Mouse (Mus musculus) layer of hippocampus, adult 18-20 months (tissue): ENCODE results near the gene Ppp1cc. TPM values are rescaled to one million over a fixed set of nuclear protein-coding genes. Genes with fewer than 3 reads are reported as not detected.
"Not testable (repeated sequence)": the region's sequence is repeated elsewhere in the genome, so short reads cannot be mapped to it uniquely, and the experiment has no call there.

Experiments
- DNase-seq, 2 experiments: peaks; one replicate each; pipeline ENCODE4 v3.0.0; 2022; ENCODE audit warnings: low spot score in 2 of 2
- total RNA-seq, 2 experiments: library from RNA; stranded (reverse); gene quantifications; 2 replicates each; pipeline ENCODE4 v1.2.3; 2021

Gene Ppp1cc
- total RNA-seq, 2 experiments from 2014 or later, result 189 to 219 TPM

DNA sequence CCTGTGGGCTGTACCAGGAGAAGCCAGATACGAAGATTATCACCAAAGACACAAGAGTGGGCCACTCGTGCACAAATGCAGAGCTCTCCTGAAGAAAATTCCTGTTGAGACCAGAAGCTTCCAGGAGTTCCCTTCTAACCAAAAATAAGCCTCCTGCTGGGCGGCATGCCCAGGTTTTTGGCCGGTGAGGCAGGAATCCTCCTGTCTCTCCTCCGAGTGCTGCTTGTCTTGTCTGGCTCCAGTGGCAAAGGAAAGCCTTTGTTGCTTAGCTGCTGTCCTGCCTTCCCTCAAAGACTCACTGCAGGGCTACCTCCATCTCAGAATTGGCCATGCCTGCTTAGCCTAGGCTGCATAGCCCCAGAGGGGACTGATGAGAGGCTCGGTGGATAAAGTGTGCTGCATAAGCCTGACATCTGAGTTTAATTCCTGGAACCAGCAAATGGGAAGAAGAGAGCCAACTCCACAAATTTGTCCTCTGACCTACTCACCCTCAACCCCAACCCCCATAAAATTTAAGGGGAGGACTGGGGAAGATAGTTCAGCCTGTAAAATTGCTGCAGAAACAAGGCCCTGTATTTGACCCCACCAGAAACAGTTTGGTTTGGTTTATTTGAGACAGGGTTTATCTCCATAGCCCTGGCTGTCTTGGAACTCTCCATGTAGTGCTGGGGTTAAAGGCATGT, 7.3 kb downstream of the Ppp1cc start:
- no peak for DNase-seq

- DNase-seq, result no peak
These were observed 8.6 kb downstream of the Ppp1cc start for GRCm38 (mm10) chr5:122166636-122167161.

- DNase-seq, result no peak
These were observed 10.4 kb downstream of the Ppp1cc start for GRCm38 (mm10) chr5:122168344-122169069.

DNA sequence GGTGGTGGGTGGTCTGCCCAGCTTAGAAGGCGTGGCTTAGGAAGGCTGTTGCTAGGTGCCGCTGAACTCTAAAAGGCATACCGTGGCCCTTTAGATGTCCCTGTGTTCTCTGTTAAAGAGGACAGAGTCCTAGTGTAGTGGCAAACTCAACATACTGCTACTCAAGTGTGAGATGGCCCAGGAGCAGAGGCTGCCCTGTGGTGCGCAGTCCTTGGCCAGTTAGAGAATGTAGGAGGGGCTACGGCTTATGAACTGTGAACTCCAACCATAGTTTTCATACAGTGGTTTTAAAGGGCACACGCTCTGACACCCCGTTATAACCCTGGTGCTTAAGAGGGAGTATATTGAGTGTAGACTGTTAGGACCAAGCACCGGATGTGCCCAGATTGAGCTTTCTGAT, 13.0 kb downstream of the Ppp1cc start:
- no peak for DNase-seq

- no peak for DNase-seq
These were observed 17.3 kb downstream of the Ppp1cc start for GRCm38 (mm10) chr5:122175402-122175801.

GRCm38 (mm10) chr5:122175961-122176360, 17.9 kb downstream of the Ppp1cc start:
- DNase-seq, result no peak

DNA sequence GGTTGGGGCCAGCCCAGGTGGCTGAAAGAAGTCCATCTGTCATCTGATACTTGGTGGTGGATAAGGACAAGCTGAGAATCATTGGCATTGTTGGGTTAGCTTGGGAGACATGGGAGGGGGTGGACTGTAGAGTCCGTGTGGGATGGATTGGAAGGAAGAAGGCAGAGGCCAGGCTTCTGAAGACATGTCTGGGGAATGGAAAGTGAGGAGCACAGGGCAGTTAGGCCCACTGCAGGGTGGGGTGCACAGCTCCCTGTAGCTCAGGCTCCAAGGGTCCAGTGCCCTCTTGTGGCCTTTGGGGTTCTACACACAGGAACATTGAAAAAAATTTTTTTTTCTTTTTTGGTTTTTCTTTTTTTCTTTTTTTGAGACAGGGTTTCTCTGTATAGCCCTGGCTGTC, 18.3 kb downstream of the Ppp1cc start:
- DNase-seq, result no peak

GRCm38 (mm10) chr5:122179665-122180064, 21.6 kb downstream of the Ppp1cc start:
- no peak for DNase-seq

DNA sequence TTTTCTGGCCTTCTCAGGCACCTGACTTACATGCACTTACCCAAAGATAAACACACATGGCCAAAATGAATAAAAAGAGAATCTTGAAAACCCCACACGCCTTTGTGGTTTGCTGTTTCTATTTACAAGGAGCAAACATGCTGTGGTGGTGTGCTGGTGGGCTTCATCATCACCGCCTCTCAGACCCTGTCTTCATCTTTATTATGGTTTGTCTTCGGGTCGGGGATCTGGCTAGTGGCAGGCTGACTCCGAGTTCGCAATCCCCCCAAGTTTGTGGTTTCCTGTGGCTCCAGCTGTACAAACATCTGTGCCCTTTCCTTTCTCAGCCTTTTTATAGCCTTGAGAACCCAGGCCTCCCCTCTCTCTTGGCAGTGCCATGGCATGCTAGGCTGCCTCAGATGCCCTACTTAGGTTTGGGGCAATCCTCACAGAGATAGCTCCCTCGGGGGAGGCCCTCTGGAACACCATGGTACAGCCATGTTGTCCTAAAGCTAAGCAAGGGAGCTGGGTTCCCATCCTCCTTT, 26.3 kb downstream of the Ppp1cc start:
- no peak for DNase-seq

DNA sequence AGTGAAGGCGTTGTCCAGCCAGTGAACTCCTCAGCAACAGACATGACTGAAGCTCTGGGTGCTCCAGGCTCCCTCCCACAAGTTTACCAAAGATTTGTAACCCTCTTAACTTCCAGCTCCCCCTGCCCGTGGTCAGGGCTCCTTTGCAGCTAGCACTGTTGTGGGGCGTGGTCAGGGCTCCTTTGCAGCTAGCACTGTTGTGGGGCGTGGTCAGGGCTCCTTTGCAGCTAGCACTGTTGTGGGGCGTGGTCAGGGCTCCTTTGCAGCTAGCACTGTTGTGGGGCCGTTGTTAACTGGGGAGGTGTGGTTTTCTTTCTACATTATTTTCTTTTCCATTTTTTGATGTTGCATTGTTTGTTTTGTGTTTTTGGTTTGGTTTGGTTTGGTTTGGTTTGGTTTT, 26.8 kb downstream of the Ppp1cc start:
- DNase-seq, result not testable (repeated sequence)

DNA sequence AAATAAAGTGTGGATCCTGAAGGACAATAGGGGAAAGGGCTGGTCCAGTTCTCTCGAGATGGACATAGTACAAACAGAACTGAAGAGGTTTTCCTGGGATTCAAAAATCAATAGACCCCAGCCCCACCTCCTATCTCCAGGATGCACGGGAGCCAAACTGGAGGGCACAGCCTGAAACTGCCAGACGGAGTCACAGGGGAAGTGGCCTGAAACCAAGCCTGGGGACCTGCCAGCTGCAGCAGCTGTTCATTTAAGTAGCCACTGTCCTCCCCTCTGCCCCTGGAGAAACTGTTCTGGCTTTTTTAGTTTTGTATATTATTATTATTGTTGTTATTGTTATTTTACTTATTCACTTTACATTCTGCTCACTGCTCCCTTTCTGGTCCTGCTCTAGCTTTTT, 31.0 kb downstream of the Ppp1cc start:
- no peak for DNase-seq

DNA sequence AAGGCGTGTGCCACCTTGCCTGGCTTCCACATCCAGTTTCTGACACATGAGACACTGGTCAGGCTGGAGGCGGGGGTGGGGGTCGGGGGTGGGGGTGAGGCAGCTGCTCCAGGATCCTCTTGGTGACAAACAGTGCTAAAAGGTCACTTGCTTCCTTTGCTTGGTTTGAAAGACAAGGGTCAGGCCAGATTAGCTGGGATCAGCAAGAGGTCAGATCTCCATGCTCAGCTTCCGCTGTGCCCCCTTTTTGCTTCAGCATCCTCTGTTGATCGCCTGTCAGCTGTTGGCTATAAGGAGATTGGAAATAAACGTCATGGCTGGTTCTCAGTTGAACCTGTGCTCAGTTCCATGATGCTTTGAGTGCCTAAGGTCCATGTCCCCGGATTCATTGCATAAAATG, 32.4 kb downstream of the Ppp1cc start:
- no peak for DNase-seq

GRCm38 (mm10) chr5:122191269-122192063, 33.4 kb downstream of the Ppp1cc start:
- no peak for DNase-seq

GRCm38 (mm10) chr5:122192347-122192746, 34.3 kb downstream of the Ppp1cc start:
- no peak for DNase-seq

- DNase-seq, result no peak
These were observed 42.8 kb downstream of the Ppp1cc start for GRCm38 (mm10) chr5:122200872-122201271.

DNA sequence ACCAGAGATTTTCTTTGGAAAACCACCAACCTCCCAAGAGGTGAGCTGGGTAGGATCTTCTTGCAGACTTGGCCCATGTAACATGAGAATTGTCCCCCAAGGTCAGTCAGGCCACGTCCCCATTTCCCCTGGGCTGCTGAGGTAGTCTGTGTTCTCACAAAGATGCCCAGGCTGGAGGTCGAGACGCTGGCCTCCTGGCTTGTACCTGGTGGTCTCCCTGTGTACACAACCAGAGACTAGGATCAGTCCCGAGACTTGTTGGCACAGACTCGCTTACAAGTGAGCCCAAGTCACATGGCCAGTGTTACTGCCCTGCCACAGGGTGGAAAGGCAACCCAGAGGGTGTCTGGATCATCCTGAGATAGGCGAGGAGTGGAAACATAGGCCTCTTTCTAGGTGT, 43.8 kb downstream of the Ppp1cc start:
- no peak for DNase-seq

DNA sequence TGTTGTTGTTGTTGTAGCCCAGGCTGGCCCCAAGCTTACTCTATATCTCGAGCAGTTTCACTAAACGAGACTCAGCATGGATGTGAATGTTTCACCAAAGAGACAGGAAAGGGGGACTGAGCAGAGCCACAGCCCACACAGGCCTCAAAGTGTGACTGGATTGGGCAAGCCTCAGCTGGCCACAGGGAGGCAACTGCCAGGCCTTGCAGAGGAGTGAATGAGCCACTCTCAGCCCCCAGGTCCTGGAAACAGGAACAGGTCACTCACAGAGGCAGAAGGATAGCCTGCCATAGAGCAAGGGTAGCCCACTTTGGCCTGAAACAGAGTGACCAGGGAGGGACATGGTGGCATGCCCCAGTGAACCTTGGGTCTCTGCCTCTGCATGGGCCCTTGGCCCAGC, 46.1 kb downstream of the Ppp1cc start:
- no peak for DNase-seq

DNA sequence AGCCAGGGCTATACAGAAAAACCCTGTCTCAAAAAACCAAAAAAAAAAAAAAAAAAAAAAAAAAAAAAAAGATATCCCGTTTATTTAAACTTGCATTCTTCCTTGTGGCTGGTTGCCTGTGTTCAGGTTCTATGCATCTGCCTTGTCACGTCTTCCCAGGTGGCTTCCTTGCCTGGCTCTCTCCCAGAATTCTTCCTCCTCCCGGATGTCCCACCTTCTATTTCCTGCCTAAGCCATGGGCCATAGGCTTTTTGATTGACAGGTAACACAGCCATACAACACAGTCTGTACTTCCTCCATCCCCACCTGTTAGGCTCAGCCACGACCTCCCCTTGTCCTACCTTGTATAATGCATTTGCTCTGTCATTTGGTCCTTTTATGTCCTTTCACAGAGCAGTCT, 48.4 kb downstream of the Ppp1cc start, which contains the start of gene Hvcn1:
TSS of gene Hvcn1 (plus strand) at position 330 of the 400 bp plus-strand sequence.
- no peak for DNase-seq

GRCm38 (mm10) chr5:122208909-122209308, 50.8 kb downstream of the Ppp1cc start:
- no peak for DNase-seq

GRCm38 (mm10) chr5:122209591-122210368, 51.7 kb downstream of the Ppp1cc start:
- no peak for DNase-seq

DNA sequence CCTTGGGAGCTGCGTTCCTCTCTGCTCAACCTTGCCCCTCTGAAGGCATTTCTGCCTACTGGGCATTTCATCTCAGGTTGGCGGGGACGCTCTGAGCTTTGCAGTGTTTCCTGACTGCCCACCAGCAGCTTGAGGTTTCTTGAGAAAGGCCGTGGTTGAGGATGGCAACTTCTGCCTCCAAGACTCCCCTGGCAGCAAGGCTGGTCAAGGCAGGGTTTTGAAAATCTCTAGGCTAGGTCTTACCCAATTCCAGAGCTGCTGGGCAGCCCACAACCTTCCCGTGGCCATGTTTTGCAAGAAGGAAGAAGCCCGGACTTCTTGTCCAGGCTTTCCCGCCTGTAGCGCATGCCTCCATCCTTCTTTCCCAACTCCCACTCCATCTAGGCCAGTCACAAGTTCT, 52.8 kb downstream of the Ppp1cc start:
- DNase-seq, result no peak
